Mouse (Mus musculus) intestine, postnatal 0 days (tissue): ENCODE data around the gene Erbb2. TPM values are rescaled to one million over a fixed set of nuclear protein-coding genes. Genes with fewer than 3 reads are reported as not detected.

Experiments used
- ATAC-seq: fragments of 200-750 bp; cut with Nextera tagmentation; 2 replicates; pipeline ENCODE4 v1.8.0; 2017; ENCODE audit warnings: mild to moderate bottlenecking, moderate TSS enrichment, moderate library complexity
- H3K27ac ChIP-seq: fragments of 300-500 bp; sonication (generic); 2 replicates; pipeline ENCODE4 v1.5.1; 2014; ENCODE audit warnings: mild to moderate bottlenecking, low read depth, low read length, moderate library complexity
- H3K27me3 ChIP-seq: fragments of 300-500 bp; sonication (generic); replicated peaks from 2 replicates; pipeline ENCODE4 v1.6.1; 2014; ENCODE audit warnings: low read length, mixed read lengths; ENCODE audit not compliant: control insufficient read depth, insufficient read depth
- H3K36me3 ChIP-seq: fragments of 300-500 bp; sonication (generic); 2 replicates; pipeline ENCODE4 v1.6.1; 2014; ENCODE audit warnings: mild to moderate bottlenecking, moderate library complexity; ENCODE audit not compliant: control insufficient read depth, insufficient read depth
- H3K4me1 ChIP-seq: fragments of 300-500 bp; sonication (generic); replicated peaks from 2 replicates; pipeline ENCODE4 v1.6.1; 2014; ENCODE audit warnings: antibody characterized with exemption, low read length, mixed read lengths; ENCODE audit not compliant: control insufficient read depth, insufficient read depth
- H3K4me2 ChIP-seq: fragments of 300-500 bp; sonication (generic); replicated peaks from 2 replicates; pipeline ENCODE4 v1.6.1; 2014; ENCODE audit warnings: low read depth, mild to moderate bottlenecking, moderate library complexity
- H3K4me3 ChIP-seq: fragments of 300-500 bp; sonication (generic); 2 replicates; pipeline ENCODE4 v1.5.1; 2014; ENCODE audit warnings: low read depth, low read length
- H3K9ac ChIP-seq: fragments of 300-500 bp; sonication (generic); 2 replicates; pipeline ENCODE4 v1.6.1; 2014; ENCODE audit warnings: mild to moderate bottlenecking, low read depth, low read length
- H3K9me3 ChIP-seq: fragments of 300-500 bp; sonication (generic); 2 replicates; pipeline ENCODE4 v1.6.1; 2016; ENCODE audit warnings: mixed run types; ENCODE audit not compliant: control insufficient read depth
- CTCF ChIP-seq: sonication (generic); IDR thresholded peaks from 2 replicates; pipeline ENCODE4 v1.5.1; 2016; ENCODE audit warnings: low read depth, mild to moderate bottlenecking, control low read depth, antibody characterized with exemption, moderate library complexity
- WGBS: fragments of 180-500 bp; shearing (Covaris S2); extraction: QIAGEN DNeasy Blood & Tissue Kit; methylation state at CpG from one replicate; pipeline ENCODE4 v1.1.7; 2014; 5-methylcytosine and 5-hydroxymethylcytosine counted together
- polyA plus RNA-seq: library from polyadenylated mRNA; unstranded; fragments of >200 nt; fragmentation: Nextera tagmentation; extraction: Ambion mirVana; gene quantifications from 2 replicates; pipeline ENCODE4 v1.2.1, GENCODE M21; 2015

Erbb2 gene
- polyA plus RNA-seq, 1 experiment from 2014 or later: 19.4 TPM

DNA sequence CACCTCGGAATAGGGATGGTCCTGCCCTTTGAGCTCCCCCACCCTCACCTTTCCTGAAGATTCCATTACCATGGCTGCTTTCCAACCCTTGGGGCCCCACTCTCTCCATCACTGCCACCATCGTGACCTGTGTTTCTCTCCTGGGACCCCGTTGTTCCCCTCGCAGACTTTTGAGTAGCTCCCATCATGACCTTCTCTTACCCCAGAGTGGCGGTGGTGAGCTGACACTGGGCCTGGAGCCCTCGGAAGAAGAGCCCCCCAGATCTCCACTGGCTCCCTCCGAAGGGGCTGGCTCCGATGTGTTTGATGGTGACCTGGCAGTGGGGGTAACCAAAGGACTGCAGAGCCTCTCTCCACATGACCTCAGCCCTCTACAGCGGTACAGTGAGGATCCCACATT is 23.5 kb downstream of the Erbb2 start:
- WGBS: 90% methylated on average over 9 of the region's 9 CpGs
- no peaks in the 10 kb centered on the region for H3K4me1 ChIP-seq
- H3K36me3 ChIP-seq: peaks cover 63% of the 10 kb centered on the region
- ATAC-seq: no peak
- no peaks in the 10 kb centered on the region for H3K27me3 ChIP-seq
- TF ChIP-seq CTCF: no peak
- no peak overlapping the region for H3K4me3 ChIP-seq
- no peak overlapping the region for H3K27ac ChIP-seq
- H3K9me3 ChIP-seq: no peaks in the 10 kb centered on the region
- no peak overlapping the region for H3K4me2 ChIP-seq
- H3K9ac ChIP-seq: no peak overlapping the region

DNA sequence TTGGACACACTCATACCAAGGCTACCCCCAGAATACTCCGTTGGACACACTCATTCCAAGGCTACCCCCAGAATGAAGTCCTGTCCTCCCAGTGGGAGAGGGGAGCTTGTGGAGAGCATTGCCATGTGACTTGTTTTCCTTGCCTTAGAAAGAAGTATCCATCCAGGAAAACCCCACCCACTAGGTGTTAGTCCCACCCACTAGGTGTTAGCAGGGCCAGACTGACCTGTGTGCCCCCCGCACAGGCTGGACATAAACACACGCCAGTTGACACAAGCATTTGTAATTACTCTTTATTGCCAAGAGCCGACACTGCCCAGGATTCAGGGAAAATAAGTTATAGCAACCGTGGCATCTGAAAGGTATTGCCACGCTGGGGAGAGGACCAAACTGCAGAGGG is 25.2 kb downstream of the Erbb2 start:
- TF ChIP-seq CTCF: no peak
- WGBS: 58% methylated on average over 6 of the region's 6 CpGs
- H3K9ac ChIP-seq: 0 out of 2 replicates have a peak overlapping the region, but pooled peaks have one; percentile 51
- no peaks in the 10 kb centered on the region for H3K27me3 ChIP-seq
- H3K9me3 ChIP-seq: no peaks in the 10 kb centered on the region
- H3K27ac ChIP-seq: no peak overlapping the region
- peak overlapping the region; percentile 57; the same call in 1 of the 2 replicates for H3K4me3 ChIP-seq
- no peaks in the 10 kb centered on the region for H3K4me1 ChIP-seq
- peaks cover 47% of the 10 kb centered on the region for H3K36me3 ChIP-seq
- no peak for ATAC-seq
- H3K4me2 ChIP-seq: peak overlapping the region; percentile 80

DNA sequence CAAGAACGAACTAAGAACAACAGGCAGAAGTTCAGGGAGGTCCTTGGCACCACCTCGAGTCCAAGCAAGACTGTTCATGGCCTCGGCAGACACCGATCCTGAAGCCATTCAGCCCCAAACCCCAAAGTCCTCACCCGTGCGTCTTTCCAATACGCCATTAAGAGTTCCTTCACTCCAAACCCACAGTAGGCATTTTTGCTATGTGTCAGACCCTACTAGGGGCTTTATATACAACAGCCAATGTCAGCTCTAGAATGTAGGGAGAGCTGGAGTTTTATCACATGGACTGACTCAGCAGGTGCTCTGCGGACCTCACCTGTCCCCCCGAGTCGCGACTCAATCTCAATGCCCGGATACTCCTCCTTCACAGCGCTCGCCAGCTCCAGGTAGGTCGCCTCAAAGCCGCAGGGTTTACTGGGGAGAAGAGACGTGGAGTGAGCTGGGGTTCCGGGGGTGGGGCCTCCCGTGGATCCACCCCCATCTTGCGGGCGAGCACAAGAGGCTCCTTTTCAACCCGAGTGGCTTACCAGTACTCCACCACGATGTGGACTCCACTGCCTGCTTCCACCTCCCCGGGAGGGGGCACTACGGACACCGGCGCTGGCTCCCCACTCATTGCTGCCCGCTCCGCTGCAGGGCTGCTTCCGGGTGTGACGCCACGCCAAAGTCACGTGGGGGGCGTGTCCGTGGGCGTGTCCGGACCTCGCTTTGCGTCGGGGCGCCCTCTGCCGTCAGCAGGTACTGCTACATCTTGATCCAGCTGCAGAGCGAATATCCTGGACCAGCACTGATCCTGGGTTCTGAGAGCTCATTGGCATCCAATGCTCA is 26.3 kb downstream of the Erbb2 start, which contains the start of gene Mien1:
Mien1 (minus strand) TSS at position 661 of the 828 bp plus-strand sequence.
- peak within 1 kb of the TSS; percentile 80 for H3K4me2 ChIP-seq
- H3K9me3 ChIP-seq: no peaks in the 10 kb centered on the region
- H3K4me1 ChIP-seq: no peaks in the 10 kb centered on the region
- TF ChIP-seq CTCF: peak; percentile 99
- peak within 1 kb of the TSS; percentile 78 for H3K27ac ChIP-seq
- ATAC-seq: peak; percentile 98
- H3K27me3 ChIP-seq: no peaks in the 10 kb centered on the region
- H3K36me3 ChIP-seq: peaks cover 38% of the 10 kb centered on the region
- H3K4me3 ChIP-seq: peak within 1 kb of the TSS; percentile 57
- WGBS: 2% methylated on average over 43 of the region's 43 CpGs
- H3K9ac ChIP-seq: peak within 1 kb of the TSS; percentile 51; the same call in 1 of the 2 replicates

DNA sequence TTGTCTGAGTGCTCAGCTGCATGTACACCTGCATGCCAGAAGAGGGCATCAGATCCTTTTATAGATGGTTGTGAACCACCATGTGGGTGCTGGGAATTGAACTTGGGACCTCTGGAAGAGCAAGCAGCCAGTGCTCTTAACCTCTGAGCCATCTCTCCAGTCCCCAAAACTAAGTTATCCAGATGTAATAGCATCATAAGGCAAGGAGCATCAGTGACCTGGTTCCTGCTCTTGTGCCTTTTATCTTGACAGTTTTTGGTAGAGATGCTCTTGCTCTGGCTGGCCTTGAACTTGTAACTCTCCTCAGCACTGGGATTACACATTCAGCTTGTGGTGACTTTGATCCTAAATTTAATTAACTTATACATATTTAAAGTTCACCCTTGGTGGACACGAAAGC is 31.4 kb downstream of the Erbb2 start:
- Histone ChIP-seq H3K9me3 (no peaks in the 10 kb centered on the region), H3K36me3 (no peaks in the 10 kb centered on the region), H3K4me1 (no peaks in the 10 kb centered on the region), H3K4me2 (no peak overlapping the region), H3K9ac (no peak overlapping the region), H3K27ac (no peak overlapping the region), H3K4me3 (no peak overlapping the region), H3K27me3 (no peaks in the 10 kb centered on the region)
- no peak for TF ChIP-seq CTCF
- ATAC-seq: no peak
- WGBS: 96% methylated on average over 1 of the region's 1 CpGs

DNA sequence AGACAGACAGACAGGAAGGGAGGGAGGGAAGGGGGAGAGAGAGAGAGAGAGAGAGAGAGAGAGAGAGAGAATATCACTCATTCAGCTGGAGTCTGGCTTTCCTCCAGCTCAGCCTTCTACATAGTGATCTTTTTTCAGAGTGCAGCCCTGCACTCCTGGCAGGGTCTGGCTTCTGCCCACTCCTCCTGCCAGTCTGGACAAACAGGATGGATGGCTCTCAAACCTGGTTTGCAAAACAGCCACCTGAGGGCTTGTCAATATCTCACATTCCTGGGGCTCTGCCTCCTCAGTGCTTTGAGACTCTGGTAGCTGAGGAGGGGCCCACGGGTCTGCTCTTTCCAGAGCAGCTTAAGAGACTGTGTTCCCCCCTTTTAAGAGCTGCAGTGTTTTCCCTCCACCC is 33.0 kb downstream of the Erbb2 start:
- Histone ChIP-seq H3K27me3 (no peaks in the 10 kb centered on the region), H3K4me1 (no peaks in the 10 kb centered on the region), H3K4me2 (no peak overlapping the region), H3K9ac (no peak overlapping the region), H3K27ac (peak overlapping the region; percentile 95; the same call in 1 of the 2 replicates), H3K36me3 (no peaks in the 10 kb centered on the region; the same call in 1 of the 2 replicates), H3K4me3 (no peak overlapping the region), H3K9me3 (no peaks in the 10 kb centered on the region)
- 0% methylated on average over 1 of the region's 1 CpGs for WGBS
- ATAC-seq: no peak
- no peak for TF ChIP-seq CTCF

DNA sequence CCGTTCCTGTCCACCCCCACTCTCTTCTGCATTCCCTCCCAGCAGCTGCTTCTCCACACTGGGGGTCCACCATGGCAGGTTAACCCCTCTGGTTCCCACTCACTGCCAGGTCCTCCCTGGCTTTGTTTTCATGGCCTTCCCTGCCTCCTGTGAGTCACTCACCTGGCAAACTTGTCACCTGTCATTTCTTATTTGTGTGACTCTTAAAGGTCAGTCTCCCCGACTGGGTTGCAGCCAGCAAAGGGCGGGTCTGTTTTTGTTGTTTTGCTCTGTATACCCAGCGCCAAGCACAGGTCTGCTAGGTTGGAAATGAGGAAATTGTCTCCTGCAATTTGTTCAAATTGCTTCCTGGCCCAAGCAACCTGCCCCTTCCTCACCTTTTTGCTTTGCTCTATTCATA is 33.4 kb downstream of the Erbb2 start:
- TF ChIP-seq CTCF: no peak
- H3K4me2 ChIP-seq: peak overlapping the region; percentile 66; the same call in 1 of the 2 replicates
- no peaks in the 10 kb centered on the region for H3K4me1 ChIP-seq
- peaks cover 2% of the 10 kb centered on the region; the same call in 1 of the 2 replicates for H3K36me3 ChIP-seq
- peak overlapping the region; percentile 95 for H3K27ac ChIP-seq
- ATAC-seq: no peak
- H3K9me3 ChIP-seq: no peaks in the 10 kb centered on the region
- no peak overlapping the region for H3K9ac ChIP-seq
- H3K27me3 ChIP-seq: no peaks in the 10 kb centered on the region
- H3K4me3 ChIP-seq: no peak overlapping the region
- WGBS: 45% methylated on average over 4 of the region's 4 CpGs
